Mouse (Mus musculus): ENCODE data around the gene Bcr. TPM values are rescaled to one million over a fixed set of nuclear protein-coding genes. Genes with fewer than 3 reads are reported as not detected.

Bcr gene
- polyA plus RNA-seq, 1 experiment from 2014 or later, result 4.7 TPM

- H3K4me3 ChIP-seq (ENCODE audit: low read depth, low read length), result no peak overlapping the region
- no peaks in the 10 kb centered on the region for H3K27me3 ChIP-seq (ENCODE audit: control insufficient read depth, insufficient read depth, low read length)
- WGBS, result 56% methylated on average over 6 of the region's 6 CpGs
- DNase-seq (ENCODE audit: low spot score), result no peak
- H3K4me2 ChIP-seq (replicated peaks; ENCODE audit: low read depth), result no peak overlapping the region
- H3K36me3 ChIP-seq (ENCODE audit: control insufficient read depth, insufficient read depth, low read length), result no peaks in the 10 kb centered on the region
- H3K27ac ChIP-seq (replicated peaks), result no peak overlapping the region
- H3K4me1 ChIP-seq (replicated peaks; ENCODE audit: control insufficient read depth, insufficient read depth), result peaks cover 14% of the 10 kb centered on the region; the same call in 1 of the 2 replicates
- no peak for ATAC-seq (ENCODE audit: low FRiP score, low TSS enrichment)
- TF ChIP-seq CTCF (IDR thresholded peaks at IDR 0.05; ENCODE audit: low read depth) (no peak), EP300 (optimal IDR thresholded peaks at IDR 0.05) (no peak)
- no peak overlapping the region for H3K9ac ChIP-seq (ENCODE audit: low read length)
- H3K9me3 ChIP-seq (ENCODE audit: control insufficient read depth, low read length), result no peaks in the 10 kb centered on the region
Measured at GRCm38 (mm10) chr10:75118444-75118843, 58.1 kb downstream of the Bcr start.

- no peaks in the 10 kb centered on the region for H3K27me3 ChIP-seq (ENCODE audit: control insufficient read depth, insufficient read depth, low read length)
- DNase-seq (ENCODE audit: low spot score), result peak; percentile 54
Measured at GRCm38 (mm10) chr10:75119396-75119795, 59.0 kb downstream of the Bcr start.

GRCm38 (mm10) chr10:75120176-75120575, 59.8 kb downstream of the Bcr start:
- no peak overlapping the region for H3K27ac ChIP-seq (replicated peaks)
- DNase-seq (ENCODE audit: low spot score) (no peak), ATAC-seq (ENCODE audit: low FRiP score, low TSS enrichment) (no peak)
- no peak overlapping the region for H3K4me3 ChIP-seq (ENCODE audit: low read depth, low read length)
- H3K4me1 ChIP-seq (replicated peaks; ENCODE audit: control insufficient read depth, insufficient read depth), result peaks cover 14% of the 10 kb centered on the region; the same call in 1 of the 2 replicates
- no peak overlapping the region for H3K4me2 ChIP-seq (replicated peaks; ENCODE audit: low read depth)
- 58% methylated on average over 5 of the region's 5 CpGs for WGBS
- no peaks in the 10 kb centered on the region for H3K36me3 ChIP-seq (ENCODE audit: control insufficient read depth, insufficient read depth, low read length)
- TF ChIP-seq CTCF (IDR thresholded peaks at IDR 0.05; ENCODE audit: low read depth) (no peak), EP300 (optimal IDR thresholded peaks at IDR 0.05) (no peak)
- H3K9ac ChIP-seq (ENCODE audit: low read length), result no peak overlapping the region
- no peaks in the 10 kb centered on the region for H3K27me3 ChIP-seq (ENCODE audit: control insufficient read depth, insufficient read depth, low read length)
- H3K9me3 ChIP-seq (ENCODE audit: control insufficient read depth, low read length), result no peaks in the 10 kb centered on the region

More at GRCm38 (mm10) chr10:75119396-75119795, 59.0 kb downstream of the Bcr start:
- Histone ChIP-seq H3K9me3 (ENCODE audit: control insufficient read depth, low read length) (no peaks in the 10 kb centered on the region), H3K36me3 (ENCODE audit: control insufficient read depth, insufficient read depth, low read length) (no peaks in the 10 kb centered on the region), H3K4me2 (replicated peaks; ENCODE audit: low read depth) (no peak overlapping the region), H3K4me3 (ENCODE audit: low read depth, low read length) (no peak overlapping the region), H3K4me1 (replicated peaks; ENCODE audit: control insufficient read depth, insufficient read depth) (peaks cover 14% of the 10 kb centered on the region; the same call in 1 of the 2 replicates), H3K9ac (ENCODE audit: low read length) (no peak overlapping the region), H3K27ac (replicated peaks) (no peak overlapping the region)
- 41% methylated on average over 3 of the region's 3 CpGs for WGBS
- ATAC-seq (ENCODE audit: low FRiP score, low TSS enrichment), result peak; percentile 79
- no peak for TF ChIP-seq EP300 (optimal IDR thresholded peaks at IDR 0.05)
- TF ChIP-seq CTCF (IDR thresholded peaks at IDR 0.05; ENCODE audit: low read depth), result no peak

- 68% methylated on average over 5 of the region's 5 CpGs for WGBS
- H3K27ac ChIP-seq (replicated peaks), result no peak overlapping the region
- DNase-seq (ENCODE audit: low spot score) (no peak), ATAC-seq (ENCODE audit: low FRiP score, low TSS enrichment) (peak; percentile 60; the same call in 1 of the 2 replicates)
- no peaks in the 10 kb centered on the region for H3K27me3 ChIP-seq (ENCODE audit: control insufficient read depth, insufficient read depth, low read length)
- TF ChIP-seq CTCF (IDR thresholded peaks at IDR 0.05; ENCODE audit: low read depth) (no peak), EP300 (optimal IDR thresholded peaks at IDR 0.05) (no peak)
- no peak overlapping the region for H3K4me3 ChIP-seq (ENCODE audit: low read depth, low read length)
- H3K9ac ChIP-seq (ENCODE audit: low read length), result no peak overlapping the region
- H3K4me1 ChIP-seq (replicated peaks; ENCODE audit: control insufficient read depth, insufficient read depth), result peaks cover 14% of the 10 kb centered on the region; the same call in 1 of the 2 replicates
- H3K9me3 ChIP-seq (ENCODE audit: control insufficient read depth, low read length), result no peaks in the 10 kb centered on the region
- H3K36me3 ChIP-seq (ENCODE audit: control insufficient read depth, insufficient read depth, low read length), result peaks cover 4% of the 10 kb centered on the region; the same call in 1 of the 2 replicates
- H3K4me2 ChIP-seq (replicated peaks; ENCODE audit: low read depth), result no peak overlapping the region
Measured at GRCm38 (mm10) chr10:75121028-75121427, 60.6 kb downstream of the Bcr start.

- Histone ChIP-seq H3K27ac (replicated peaks) (no peak overlapping the region), H3K4me2 (replicated peaks; ENCODE audit: low read depth) (no peak overlapping the region), H3K9ac (ENCODE audit: low read length) (no peak overlapping the region), H3K9me3 (ENCODE audit: control insufficient read depth, low read length) (no peaks in the 10 kb centered on the region), H3K36me3 (ENCODE audit: control insufficient read depth, insufficient read depth, low read length) (peaks cover 4% of the 10 kb centered on the region; the same call in 1 of the 2 replicates), H3K27me3 (ENCODE audit: control insufficient read depth, insufficient read depth, low read length) (no peaks in the 10 kb centered on the region), H3K4me1 (replicated peaks; ENCODE audit: control insufficient read depth, insufficient read depth) (no peaks in the 10 kb centered on the region), H3K4me3 (ENCODE audit: low read depth, low read length) (no peak overlapping the region)
- TF ChIP-seq EP300 (optimal IDR thresholded peaks at IDR 0.05) (no peak), CTCF (IDR thresholded peaks at IDR 0.05; ENCODE audit: low read depth) (no peak)
- WGBS, result 77% methylated on average over 4 of the region's 4 CpGs
- ATAC-seq (ENCODE audit: low FRiP score, low TSS enrichment) (no peak), DNase-seq (ENCODE audit: low spot score) (no peak)
Measured at GRCm38 (mm10) chr10:75125577-75125976, 65.2 kb downstream of the Bcr start.

- no peaks in the 10 kb centered on the region for H3K27me3 ChIP-seq (ENCODE audit: control insufficient read depth, insufficient read depth, low read length)
- H3K4me2 ChIP-seq (replicated peaks; ENCODE audit: low read depth), result no peak overlapping the region
- ATAC-seq (ENCODE audit: low FRiP score, low TSS enrichment), result peak; percentile 79
- WGBS, result 58% methylated on average over 7 of the region's 7 CpGs
- no peaks in the 10 kb centered on the region for H3K4me1 ChIP-seq (replicated peaks; ENCODE audit: control insufficient read depth, insufficient read depth)
- no peaks in the 10 kb centered on the region for H3K9me3 ChIP-seq (ENCODE audit: control insufficient read depth, low read length)
- peak; percentile 88 for DNase-seq (ENCODE audit: low spot score)
- H3K36me3 ChIP-seq (ENCODE audit: control insufficient read depth, insufficient read depth, low read length), result peaks cover 7% of the 10 kb centered on the region
- no peak overlapping the region for H3K27ac ChIP-seq (replicated peaks)
- H3K4me3 ChIP-seq (ENCODE audit: low read depth, low read length), result no peak overlapping the region
- TF ChIP-seq EP300 (optimal IDR thresholded peaks at IDR 0.05) (no peak), CTCF (IDR thresholded peaks at IDR 0.05; ENCODE audit: low read depth) (peak; percentile 32; the same call in 1 of the 2 replicates)
- H3K9ac ChIP-seq (ENCODE audit: low read length), result no peak overlapping the region
Measured at GRCm38 (mm10) chr10:75129283-75129710, 68.9 kb downstream of the Bcr start.

Data from stomach, postnatal 0 days (tissue).